Mouse (Mus musculus) kidney, adult 2 months (tissue): ENCODE data around the gene Cenpn.

Source experiments
- CTCF ChIP-seq: fragments of 200-500 bp; conservative IDR thresholded peaks from 2 replicates; pipeline ENCODE4 v1.5.1; 2011; ENCODE audit warnings: low read depth, mild to moderate bottlenecking, control low read depth, low read length, moderate library complexity, mixed read lengths; ENCODE audit not compliant: insufficient read depth, insufficient read length
- POLR2A ChIP-seq: fragments of 200-500 bp; IDR thresholded peaks from one replicate; pipeline ENCODE4 v1.6.1; 2011; ENCODE audit warnings: low read depth, low read length, control low read depth

- TF ChIP-seq CTCF (no peak), POLR2A (no peak)
Observed at GRCm38 (mm10) chr8:116954415-116954814, 32.9 kb downstream of the Cenpn start.
